Mouse (Mus musculus): ENCODE results near the gene Zc3h18. TPM values are rescaled to one million over a fixed set of nuclear protein-coding genes. Genes with fewer than 3 reads are reported as not detected.

The Zc3h18 gene
- 10 to 100 TPM; 39.9 to 45.1 TPM for total RNA-seq (2021)
- long read RNA-seq, experiment 1, transcript Zc3h18-202 (18 exons, 3,705 nt): major isoform, 26 of 47 reads
- long read RNA-seq, experiment 1, transcript Zc3h18-201 (19 exons, 3,810 nt): minor isoform, 7 of 47 reads
- long read RNA-seq, experiment 1, partial matches to known transcripts: 10 of 47 reads
- long read RNA-seq, experiment 1, other reads (novel, unspliced or antisense): 4 of 47 reads
- long read RNA-seq, experiment 2, full-length matches to known transcripts: 53 of 78 reads
- long read RNA-seq, experiment 2, partial matches to known transcripts: 17 of 78 reads
- long read RNA-seq, experiment 2, other reads (novel, unspliced or antisense): 8 of 78 reads

- peak; percentile 99 to 100 for DNase-seq (ENCODE audit: low spot score in 2 of 2)
Observed at GRCm38 (mm10) chr8:122376365-122377231, at the start of gene Zc3h18. TSS of gene Zc3h18 (plus strand) at chr8:122376609.

- DNase-seq (ENCODE audit: low spot score in 2 of 2): no peak
Observed at GRCm38 (mm10) chr8:122329072-122329471, 47.3 kb upstream of the Zc3h18 start.

- DNase-seq (ENCODE audit: low spot score in 2 of 2): no peak
Observed at GRCm38 (mm10) chr8:122329553-122330239, 46.7 kb upstream of the Zc3h18 start.

- no peak for DNase-seq (ENCODE audit: low spot score in 2 of 2)
Observed at GRCm38 (mm10) chr8:122330446-122331133, 45.8 kb upstream of the Zc3h18 start.

- DNase-seq (ENCODE audit: low spot score in 2 of 2): no peak
Observed at GRCm38 (mm10) chr8:122331134-122331523, 45.3 kb upstream of the Zc3h18 start.

GRCm38 (mm10) chr8:122332753-122333506 is 43.5 kb upstream of the Zc3h18 start:
- peak; percentile 88 to 89 for DNase-seq (ENCODE audit: low spot score in 2 of 2)

GRCm38 (mm10) chr8:122333531-122333930 is 42.9 kb upstream of the Zc3h18 start:
- no peak for DNase-seq (ENCODE audit: low spot score in 2 of 2)

- DNase-seq (ENCODE audit: low spot score in 2 of 2): no peak
Observed at GRCm38 (mm10) chr8:122334791-122335490, 41.5 kb upstream of the Zc3h18 start.

GRCm38 (mm10) chr8:122335638-122336250 is 40.7 kb upstream of the Zc3h18 start:
- DNase-seq (ENCODE audit: low spot score in 2 of 2): no peak

- peak in 1 of 2 experiments; percentile 37 for DNase-seq (ENCODE audit: low spot score in 2 of 2)
Observed at GRCm38 (mm10) chr8:122336251-122336910, 40.0 kb upstream of the Zc3h18 start.

GRCm38 (mm10) chr8:122338852-122339251 is 37.6 kb upstream of the Zc3h18 start:
- no peak for DNase-seq (ENCODE audit: low spot score in 2 of 2)

GRCm38 (mm10) chr8:122340761-122341160 is 35.6 kb upstream of the Zc3h18 start:
- no peak for DNase-seq (ENCODE audit: low spot score in 2 of 2)

- DNase-seq (ENCODE audit: low spot score in 2 of 2): no peak
Observed at GRCm38 (mm10) chr8:122341790-122342189, 34.6 kb upstream of the Zc3h18 start.

GRCm38 (mm10) chr8:122342362-122342761 is 34.0 kb upstream of the Zc3h18 start:
- no peak for DNase-seq (ENCODE audit: low spot score in 2 of 2)

- no peak for DNase-seq (ENCODE audit: low spot score in 2 of 2)
Observed at GRCm38 (mm10) chr8:122342806-122343209, 33.6 kb upstream of the Zc3h18 start.

- DNase-seq (ENCODE audit: low spot score in 2 of 2): no peak
Observed at GRCm38 (mm10) chr8:122343341-122343740, 33.1 kb upstream of the Zc3h18 start.

- DNase-seq (ENCODE audit: low spot score in 2 of 2): no peak
Observed at GRCm38 (mm10) chr8:122343758-122344157, 32.7 kb upstream of the Zc3h18 start.

GRCm38 (mm10) chr8:122344219-122344618 is 32.2 kb upstream of the Zc3h18 start:
- DNase-seq (ENCODE audit: low spot score in 2 of 2): no peak

All from adrenal gland, adult 18-20 months (tissue).